Comparison of ENCODE assay signal across 11 mouse cellular contexts in genomic region chr6:113388960-113389359, GRCm38 (mm10). TPM values are rescaled to one million over a fixed set of nuclear protein-coding genes. Genes with fewer than 3 reads are reported as not detected.
DNase-seq lines count a peak whose midpoint lies in the region; ATAC-seq and TF ChIP-seq lines count a peak whose summit lies in the region.
"Had no signal": no experiment of that assay in that cellular context is flagged by ENCODE, and none has a peak within 500 bp of the region (broad histone marks: within the 10 kb centered on the region; RNA-seq: fewer than 3 reads in every experiment).

Gene Ttll3 (plus strand): TSS chr6:113389260.

- peaks cover 98% of the 10 kb centered on the region for H3K36me3 ChIP-seq in G1E (replicated peaks)

- no peaks in the 10 kb centered on the region for H3K27me3 ChIP-seq in G1E (ENCODE audit: insufficient read depth, low read length)

- peaks cover 6% of the 10 kb centered on the region for H3K4me1 ChIP-seq in G1E (ENCODE audit: insufficient read depth, low read depth, low read length)

- ATAC-seq in CD4-positive, CD25-positive, alpha-beta regulatory T cell, adult 4 months = no peak
- no peak for ATAC-seq in G1E (ENCODE audit: extremely low read depth, insufficient number of reproducible peaks, low FRiP score, poor library complexity, severe bottlenecking)

- peaks cover 6% of the 10 kb centered on the region for H3K9me3 ChIP-seq in G1E (replicated peaks)

- DNase-seq in left cerebral cortex, postnatal 25 days (ENCODE audit: low spot score in 2 of 2) = no peak
- DNase-seq in left cerebral cortex, postnatal 10 days (ENCODE audit: extremely low spot score in 1 of 2, low spot score in 2 of 2) = no peak
- DNase-seq in G1E (ENCODE audit: low spot score) = no peak
- no peak for DNase-seq in layer of hippocampus, postnatal 25 days (ENCODE audit: extremely low spot score in 1 of 2, low spot score in 1 of 2)
- DNase-seq in adrenal gland, adult (ENCODE audit: inconsistent age in 2 of 2, low spot score in 1 of 2) = no peak
- DNase-seq in right cerebral cortex, postnatal 4 days = no peak
- DNase-seq: adrenal gland, postnatal 14 days; cerebellum, postnatal 10 days; right cerebral cortex, adult 18-20 months had no signal

- H3K4me3 ChIP-seq in G1E (ENCODE audit: low read depth, low read length) = no peak within 1 kb of the TSS
- H3K4me3 ChIP-seq: erythroblast, embryonic 14.5 days had no signal

- TF ChIP-seq CTCF in G1E (IDR thresholded peaks at IDR 0.05; ENCODE audit: low read depth, low read length) = no peak

- intact Hi-C loops in left cerebral cortex, postnatal 25 days (cut with DNase I) = no loop called here
- intact Hi-C loops in left cerebral cortex, postnatal 10 days (cut with DNase I) = no loop called here

RNA-seq across cellular contexts. Expression of gene Ttll3, which starts in this region (rescaled TPM):
- 10 to 100 TPM; 11.5 to 13.1 TPM for total RNA-seq in left cerebral cortex, postnatal 25 days (2021)
- total RNA-seq in left cerebral cortex, postnatal 10 days (2021) = 1 to 10 TPM; 6.1 to 8.1 TPM
- 10 to 100 TPM; 22.7 to 24.0 TPM for polyA plus RNA-seq in CD4-positive, CD25-positive, alpha-beta regulatory T cell, adult 4 months (2017; shearing (Covaris generic))
- 43.3 and 47.6 TPM in 2 replicates for total RNA-seq in G1E (2014; fragmentation: Nextera tagmentation)
- total RNA-seq in G1E (2017) = 20.5 and 22.7 TPM in 2 replicates
- polyA plus RNA-seq in G1E (2012) = 10.2 and 15.1 TPM in 2 replicates
- total RNA-seq in layer of hippocampus, postnatal 25 days (2021) = 10 to 100 TPM; 13.1 to 20.7 TPM
